Mouse (Mus musculus) small intestine, adult 2 months (tissue): ENCODE data around the gene Prlr.

Source experiments
- CTCF ChIP-seq: fragments of 200-500 bp; IDR thresholded peaks from 2 replicates; pipeline ENCODE4 v1.5.1; 2012; ENCODE audit warnings: low read depth, mild to moderate bottlenecking, control low read depth, inconsistent platforms, low read length, moderate library complexity, mixed read lengths; ENCODE audit not compliant: insufficient replicate concordance, insufficient read length; ENCODE audit errors: extremely low read depth
- POLR2A ChIP-seq: fragments of 200-500 bp; IDR thresholded peaks from 2 replicates; pipeline ENCODE4 v1.6.1; 2012; ENCODE audit warnings: low read depth, mild to moderate bottlenecking, control low read depth, inconsistent platforms, low read length, moderate library complexity

DNA sequence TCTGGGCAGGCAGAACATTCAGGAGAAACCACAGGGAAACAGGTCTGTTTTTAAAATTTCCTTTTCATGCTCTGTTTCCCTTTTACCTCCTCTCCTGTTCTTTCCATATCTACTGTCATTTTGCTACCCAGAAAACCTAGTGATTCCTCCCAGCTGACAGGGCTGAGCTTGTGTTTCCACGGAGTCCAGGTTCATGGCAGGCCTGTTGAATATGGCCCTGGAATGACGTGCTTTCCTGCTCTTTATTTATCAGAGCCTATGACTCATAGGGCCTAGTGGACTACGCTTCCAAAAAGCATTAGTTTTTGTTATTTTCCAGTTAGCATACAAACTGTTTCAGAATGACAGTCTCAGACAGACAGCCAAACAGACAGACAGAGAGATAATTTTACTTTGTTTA, 36.7 kb downstream of the Prlr start:
- no peak for TF ChIP-seq POLR2A
- TF ChIP-seq CTCF, result no peak
